Mouse (Mus musculus): ENCODE data around the gene Yrdc. TPM values are rescaled to one million over a fixed set of nuclear protein-coding genes. Genes with fewer than 3 reads are reported as not detected.

The Yrdc gene
- polyA plus RNA-seq, 1 experiment from 2014 or later, result 45.1 TPM

- no peak for ATAC-seq
- H3K27me3 ChIP-seq, result no peaks in the 10 kb centered on the region
- 95% methylated on average over 6 of the region's 6 CpGs for WGBS
- H3K9ac ChIP-seq (replicated peaks), result no peak overlapping the region
- H3K27ac ChIP-seq, result no peak overlapping the region
- no peak overlapping the region for H3K4me3 ChIP-seq (replicated peaks)
- H3K36me3 ChIP-seq, result peaks cover 85% of the 10 kb centered on the region
- H3K4me2 ChIP-seq (replicated peaks), result no peak overlapping the region
- no peaks in the 10 kb centered on the region for H3K4me1 ChIP-seq (replicated peaks)
- H3K9me3 ChIP-seq, result no peaks in the 10 kb centered on the region
Observed at GRCm38 (mm10) chr4:124824967-124825366, 25.5 kb upstream of the Yrdc start.

GRCm38 (mm10) chr4:124825371-124825965 lies 25.0 kb upstream of the Yrdc start:
- no peak overlapping the region for H3K4me3 ChIP-seq (replicated peaks)
- H3K9me3 ChIP-seq, result no peaks in the 10 kb centered on the region
- 97% methylated on average over 21 of the region's 21 CpGs for WGBS
- peaks cover 83% of the 10 kb centered on the region for H3K36me3 ChIP-seq
- H3K27ac ChIP-seq, result no peak overlapping the region
- no peaks in the 10 kb centered on the region for H3K27me3 ChIP-seq
- H3K4me1 ChIP-seq (replicated peaks), result no peaks in the 10 kb centered on the region
- no peak overlapping the region for H3K4me2 ChIP-seq (replicated peaks)
- no peak overlapping the region for H3K9ac ChIP-seq (replicated peaks)
- no peak for ATAC-seq

- no peak overlapping the region for H3K4me3 ChIP-seq (replicated peaks)
- H3K27me3 ChIP-seq, result no peaks in the 10 kb centered on the region
- no peaks in the 10 kb centered on the region for H3K9me3 ChIP-seq
- no peak for ATAC-seq
- WGBS, result 89% methylated on average over 5 of the region's 5 CpGs
- H3K4me2 ChIP-seq (replicated peaks), result no peak overlapping the region
- no peak overlapping the region for H3K9ac ChIP-seq (replicated peaks)
- H3K4me1 ChIP-seq (replicated peaks), result no peaks in the 10 kb centered on the region
- peaks cover 80% of the 10 kb centered on the region for H3K36me3 ChIP-seq
- H3K27ac ChIP-seq, result no peak overlapping the region
Observed at GRCm38 (mm10) chr4:124829671-124830070, 20.8 kb upstream of the Yrdc start.

- H3K4me2 ChIP-seq (replicated peaks), result no peak overlapping the region
- no peak overlapping the region for H3K4me3 ChIP-seq (replicated peaks)
- no peak overlapping the region for H3K9ac ChIP-seq (replicated peaks)
- H3K9me3 ChIP-seq, result no peaks in the 10 kb centered on the region
- ATAC-seq, result no peak
- WGBS, result 97% methylated on average over 10 of the region's 10 CpGs
- peaks cover 71% of the 10 kb centered on the region for H3K36me3 ChIP-seq
- H3K27me3 ChIP-seq, result no peaks in the 10 kb centered on the region
- H3K27ac ChIP-seq, result no peak overlapping the region
- no peaks in the 10 kb centered on the region for H3K4me1 ChIP-seq (replicated peaks)
Observed at GRCm38 (mm10) chr4:124832796-124833195, 17.7 kb upstream of the Yrdc start.

GRCm38 (mm10) chr4:124838035-124838700 lies 12.3 kb upstream of the Yrdc start:
- Histone ChIP-seq H3K4me2 (replicated peaks) (no peak overlapping the region), H3K27ac (no peak overlapping the region), H3K4me1 (replicated peaks) (no peaks in the 10 kb centered on the region), H3K9me3 (no peaks in the 10 kb centered on the region), H3K27me3 (no peaks in the 10 kb centered on the region), H3K4me3 (replicated peaks) (no peak overlapping the region), H3K9ac (replicated peaks) (no peak overlapping the region), H3K36me3 (peaks cover 84% of the 10 kb centered on the region)
- ATAC-seq, result no peak
- WGBS, result 89% methylated on average over 14 of the region's 14 CpGs

- WGBS, result 88% methylated on average over 1 of the region's 1 CpGs
- Histone ChIP-seq H3K4me3 (replicated peaks) (no peak overlapping the region), H3K9ac (replicated peaks) (no peak overlapping the region), H3K4me1 (replicated peaks) (no peaks in the 10 kb centered on the region), H3K9me3 (no peaks in the 10 kb centered on the region), H3K27me3 (no peaks in the 10 kb centered on the region), H3K36me3 (peaks cover 84% of the 10 kb centered on the region), H3K27ac (no peak overlapping the region), H3K4me2 (replicated peaks) (no peak overlapping the region)
- no peak for ATAC-seq
Observed at GRCm38 (mm10) chr4:124840998-124841397, 9.5 kb upstream of the Yrdc start.

- H3K4me1 ChIP-seq (replicated peaks), result peaks cover 14% of the 10 kb centered on the region
- WGBS, result 56% methylated on average over 11 of the region's 11 CpGs
- H3K36me3 ChIP-seq, result peaks cover 75% of the 10 kb centered on the region
- ATAC-seq, result 0 out of 2 replicates have a peak, but pooled peaks have one; percentile 55
- no peak overlapping the region for H3K9ac ChIP-seq (replicated peaks)
- no peak overlapping the region for H3K4me2 ChIP-seq (replicated peaks)
- H3K4me3 ChIP-seq (replicated peaks), result no peak overlapping the region
- H3K27ac ChIP-seq, result no peak overlapping the region
- no peaks in the 10 kb centered on the region for H3K9me3 ChIP-seq
- no peaks in the 10 kb centered on the region for H3K27me3 ChIP-seq
Observed at GRCm38 (mm10) chr4:124843493-124843892, 7.0 kb upstream of the Yrdc start.

- 0 out of 2 replicates have a peak overlapping the region, but pooled peaks have one; percentile 4 for H3K4me2 ChIP-seq (replicated peaks)
- H3K27ac ChIP-seq, result peak overlapping the region; percentile 4; the same call in 1 of the 2 replicates
- H3K27me3 ChIP-seq, result no peaks in the 10 kb centered on the region
- H3K36me3 ChIP-seq, result peaks cover 36% of the 10 kb centered on the region
- WGBS, result 8% methylated on average over 8 of the region's 8 CpGs
- 0 out of 2 replicates have a peak overlapping the region, but pooled peaks have one; percentile 25 for H3K9ac ChIP-seq (replicated peaks)
- no peak for ATAC-seq
- H3K9me3 ChIP-seq, result no peaks in the 10 kb centered on the region
- no peak overlapping the region for H3K4me3 ChIP-seq (replicated peaks)
- peaks cover 38% of the 10 kb centered on the region for H3K4me1 ChIP-seq (replicated peaks)
Observed at GRCm38 (mm10) chr4:124847573-124847972, 2.9 kb upstream of the Yrdc start.

GRCm38 (mm10) chr4:124849631-124850260 lies 733 bp upstream of the Yrdc start:
- Histone ChIP-seq H3K36me3 (peaks cover 36% of the 10 kb centered on the region), H3K9me3 (no peaks in the 10 kb centered on the region), H3K27me3 (no peaks in the 10 kb centered on the region), H3K4me3 (replicated peaks) (peak overlapping the region; percentile 100), H3K27ac (peak overlapping the region; percentile 97), H3K9ac (replicated peaks) (peak overlapping the region; percentile 94), H3K4me1 (replicated peaks) (peaks cover 47% of the 10 kb centered on the region), H3K4me2 (replicated peaks) (peak overlapping the region; percentile 79)
- WGBS, result 1% methylated on average over 23 of the region's 24 CpGs
- peak; percentile 72 for ATAC-seq

- under 1% methylated on average over 62 of the region's 75 CpGs for whole genome bisulfite sequencing
- peak; percentile 7 for ATAC-seq
- Histone ChIP-seq H3K9me3 (no peaks in the 10 kb centered on the region), H3K4me3 (replicated peaks) (peak within 1 kb of the TSS; percentile 100), H3K36me3 (peaks cover 35% of the 10 kb centered on the region), H3K27me3 (no peaks in the 10 kb centered on the region), H3K27ac (peak within 1 kb of the TSS; percentile 97), H3K9ac (replicated peaks) (peak within 1 kb of the TSS; percentile 94), H3K4me2 (replicated peaks) (peak within 1 kb of the TSS; percentile 96), H3K4me1 (replicated peaks) (peaks cover 47% of the 10 kb centered on the region)
Observed at GRCm38 (mm10) chr4:124850933-124851658, 617 bp downstream of the Yrdc start, which contains the start of gene 1110065P20Rik. TSS of gene 1110065P20Rik (minus strand) at chr4:124851196.

- H3K4me3 ChIP-seq (replicated peaks), result no peak overlapping the region
- ATAC-seq, result no peak
- H3K9me3 ChIP-seq, result no peaks in the 10 kb centered on the region
- WGBS, result 97% methylated on average over 8 of the region's 8 CpGs
- H3K27ac ChIP-seq, result no peak overlapping the region
- peaks cover 60% of the 10 kb centered on the region for H3K36me3 ChIP-seq
- H3K27me3 ChIP-seq, result no peaks in the 10 kb centered on the region
- no peak overlapping the region for H3K9ac ChIP-seq (replicated peaks)
- peaks cover 40% of the 10 kb centered on the region for H3K4me1 ChIP-seq (replicated peaks)
- no peak overlapping the region for H3K4me2 ChIP-seq (replicated peaks)
Observed at GRCm38 (mm10) chr4:124856294-124856693, 5.8 kb downstream of the Yrdc start.

GRCm38 (mm10) chr4:124858370-124858769 lies 7.9 kb downstream of the Yrdc start:
- H3K9me3 ChIP-seq, result no peaks in the 10 kb centered on the region
- H3K27me3 ChIP-seq, result no peaks in the 10 kb centered on the region
- no peak overlapping the region for H3K4me3 ChIP-seq (replicated peaks)
- 90% methylated on average over 5 of the region's 5 CpGs for WGBS
- no peak for ATAC-seq
- H3K36me3 ChIP-seq, result peaks cover 56% of the 10 kb centered on the region
- no peak overlapping the region for H3K4me2 ChIP-seq (replicated peaks)
- H3K9ac ChIP-seq (replicated peaks), result no peak overlapping the region
- peaks cover 33% of the 10 kb centered on the region for H3K4me1 ChIP-seq (replicated peaks)
- no peak overlapping the region for H3K27ac ChIP-seq
